Mouse (Mus musculus): ENCODE measurements at regions not wholly inside any gene's neighbourhood (a gene's known extent, or its start where the extent isn't known, plus 50 kb on each side); places are given as distances from the start of the nearest gene placed in this dataset.

DNA sequence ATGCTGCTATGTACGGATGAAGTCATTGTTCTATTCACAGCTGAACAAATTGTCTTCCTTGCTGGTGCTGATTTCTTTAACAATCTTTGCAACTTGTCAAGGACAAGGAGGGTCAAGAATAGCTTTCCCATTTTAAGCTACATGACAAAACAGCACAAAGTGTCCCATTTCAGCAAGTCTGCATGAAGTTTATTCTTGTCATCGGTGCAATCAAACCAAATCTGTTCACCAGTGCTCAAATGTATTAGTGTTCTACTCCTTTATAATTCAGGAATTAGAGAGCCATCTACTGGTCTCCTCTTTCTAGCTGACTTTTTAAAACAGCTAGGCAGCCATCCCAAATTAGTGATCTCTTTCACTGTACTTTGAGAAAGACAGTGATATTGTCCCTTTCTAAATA is 1040.8 kb downstream of the Galc start:
- ATAC-seq (replicated peaks; ENCODE audit: insufficient number of reproducible peaks, low FRiP score, low TSS enrichment, poor library complexity, severe bottlenecking), result no peak

DNA sequence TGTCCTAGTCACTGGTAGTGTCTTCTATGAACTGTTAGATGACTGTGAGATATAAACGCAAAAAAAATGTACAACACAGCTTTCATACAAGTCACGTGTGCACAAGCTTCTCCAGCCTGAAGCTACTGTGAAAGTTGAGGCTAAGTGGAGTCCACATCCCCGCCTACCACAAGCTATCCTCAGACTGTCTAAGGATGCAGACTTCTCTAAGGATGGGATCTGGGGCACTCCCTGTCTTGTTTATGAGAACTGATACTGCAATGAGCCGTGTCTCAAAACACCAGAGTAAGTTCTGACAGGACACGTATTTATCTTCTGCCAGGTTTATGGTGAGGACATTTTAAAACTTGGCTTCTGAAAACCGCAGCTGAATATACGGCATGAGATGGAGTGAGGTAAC is 1041.7 kb downstream of the Galc start:
- no peak for ATAC-seq (replicated peaks; ENCODE audit: insufficient number of reproducible peaks, low FRiP score, low TSS enrichment, poor library complexity, severe bottlenecking)

GRCm38 (mm10) chr12:97203636-97204389 is 1055.4 kb downstream of the Galc start:
- no peak for ATAC-seq (replicated peaks; ENCODE audit: insufficient number of reproducible peaks, low FRiP score, low TSS enrichment, poor library complexity, severe bottlenecking)

DNA sequence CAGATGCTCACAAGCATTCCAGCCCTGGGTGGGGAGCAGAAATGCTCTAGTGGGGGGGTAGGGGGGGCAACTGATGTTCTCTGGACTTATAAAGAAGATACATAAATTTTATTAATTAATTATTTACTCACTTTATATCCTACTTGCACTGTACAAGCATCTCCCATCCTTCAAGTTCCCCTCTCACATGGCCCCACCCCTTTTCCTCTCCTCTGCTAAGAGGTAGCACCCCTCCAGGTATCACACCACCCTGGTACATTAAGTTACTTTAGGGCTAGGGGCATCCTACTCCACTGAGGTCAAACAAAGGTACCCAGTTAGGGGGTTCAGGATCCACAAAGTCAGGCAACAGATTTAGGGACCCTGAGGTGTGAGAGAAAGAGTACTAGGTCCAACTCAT is 1097.4 kb downstream of the Galc start:
- no peak for ATAC-seq (replicated peaks; ENCODE audit: insufficient number of reproducible peaks, low FRiP score, low TSS enrichment, poor library complexity, severe bottlenecking)

- no peak for ATAC-seq (replicated peaks; ENCODE audit: insufficient number of reproducible peaks, low FRiP score, low TSS enrichment, poor library complexity, severe bottlenecking)
These were observed 1097.8 kb downstream of the Galc start for GRCm38 (mm10) chr12:97161429-97161828.

- no peak for ATAC-seq (replicated peaks; ENCODE audit: insufficient number of reproducible peaks, low FRiP score, low TSS enrichment, poor library complexity, severe bottlenecking)
These were observed 1100.9 kb downstream of the Galc start for GRCm38 (mm10) chr12:97158332-97158731.

DNA sequence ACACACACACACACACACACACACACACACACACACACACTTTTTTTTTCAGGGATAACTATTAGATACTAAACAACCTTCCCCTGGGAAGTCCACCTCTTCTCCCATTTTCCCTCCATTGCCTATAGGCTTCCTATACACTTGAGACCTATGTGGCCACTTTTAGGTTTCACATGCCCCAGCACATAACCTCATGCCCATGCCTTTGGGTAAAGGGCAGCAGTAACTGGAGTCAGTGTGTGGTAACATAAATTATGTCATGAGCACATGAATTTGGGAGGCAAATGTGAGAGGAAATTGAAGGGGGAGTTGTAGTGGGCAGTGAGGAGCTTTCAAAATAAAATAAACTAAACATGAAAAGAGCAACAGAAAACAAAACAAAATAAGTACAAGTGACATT is 1101.5 kb downstream of the Galc start:
- no peak for ATAC-seq (replicated peaks; ENCODE audit: insufficient number of reproducible peaks, low FRiP score, low TSS enrichment, poor library complexity, severe bottlenecking)

DNA sequence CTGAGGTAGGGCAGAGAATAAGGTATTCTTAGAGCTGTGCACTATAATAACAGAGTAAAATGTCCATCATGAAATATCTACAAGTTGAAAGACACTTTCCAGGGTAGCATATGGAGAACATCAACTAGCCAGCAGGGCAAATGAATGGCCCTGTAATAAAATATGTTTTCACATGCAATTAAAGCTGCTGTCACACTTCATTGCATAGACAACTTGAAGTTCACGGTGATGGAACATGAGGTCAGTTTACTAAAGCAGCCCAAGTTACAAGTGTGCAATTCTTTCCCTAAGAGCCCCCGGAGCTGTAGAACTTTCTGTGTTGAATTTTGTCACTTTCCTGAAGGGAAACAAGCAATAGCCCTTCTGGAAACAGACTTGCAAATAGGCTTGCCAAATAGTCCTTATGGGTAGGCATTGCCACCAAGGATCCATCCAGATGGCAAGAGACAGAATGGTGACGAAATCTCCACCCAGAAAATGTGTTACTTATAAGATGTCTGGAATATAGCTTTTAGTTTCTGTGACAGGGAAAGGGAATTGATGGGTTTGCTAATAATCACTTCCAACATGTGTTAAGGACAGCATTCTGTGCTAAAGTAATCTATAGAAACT is 1102.7 kb downstream of the Galc start:
- ATAC-seq (replicated peaks; ENCODE audit: insufficient number of reproducible peaks, low FRiP score, low TSS enrichment, poor library complexity, severe bottlenecking), result no peak

DNA sequence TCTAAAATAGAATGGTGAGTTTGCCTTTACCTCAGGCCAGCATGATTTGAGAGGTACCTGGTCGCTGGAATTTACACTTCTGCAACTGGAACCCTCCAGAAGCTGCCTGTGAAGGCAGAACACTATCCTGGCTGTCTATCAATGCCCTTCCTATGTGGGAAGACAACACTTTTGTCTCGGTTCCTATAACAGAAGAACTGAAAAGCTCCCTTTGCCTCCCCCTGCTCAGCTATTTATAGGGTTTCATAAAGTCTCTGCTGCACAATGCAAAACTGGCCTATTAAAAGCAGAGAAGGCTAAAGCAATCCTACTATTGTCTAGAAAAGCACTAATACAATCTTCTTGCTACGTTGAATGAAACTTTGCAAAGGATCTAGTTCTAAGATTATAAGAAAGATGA is 1116.5 kb downstream of the Galc start:
- no peak for ATAC-seq (replicated peaks; ENCODE audit: insufficient number of reproducible peaks, low FRiP score, low TSS enrichment, poor library complexity, severe bottlenecking)

DNA sequence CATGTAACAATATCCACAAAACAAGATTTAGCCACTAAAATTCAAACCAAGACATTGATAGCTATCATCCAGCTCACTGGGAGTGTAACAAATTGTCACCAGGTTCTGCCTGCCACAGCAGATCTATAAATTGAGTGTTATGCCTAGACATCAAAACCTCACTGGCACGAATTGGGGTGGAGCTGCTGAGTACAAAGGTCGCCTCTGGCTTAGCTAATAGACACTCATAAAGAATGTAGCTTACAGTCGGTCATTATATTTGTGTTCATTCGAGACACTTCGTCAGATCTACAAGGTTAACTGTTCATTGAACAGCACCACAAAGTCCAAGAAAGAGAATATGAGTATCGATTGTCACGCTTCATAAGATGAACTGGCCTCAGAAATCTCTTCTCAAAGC is 1121.3 kb downstream of the Galc start:
- ATAC-seq (replicated peaks; ENCODE audit: insufficient number of reproducible peaks, low FRiP score, low TSS enrichment, poor library complexity, severe bottlenecking), result no peak

DNA sequence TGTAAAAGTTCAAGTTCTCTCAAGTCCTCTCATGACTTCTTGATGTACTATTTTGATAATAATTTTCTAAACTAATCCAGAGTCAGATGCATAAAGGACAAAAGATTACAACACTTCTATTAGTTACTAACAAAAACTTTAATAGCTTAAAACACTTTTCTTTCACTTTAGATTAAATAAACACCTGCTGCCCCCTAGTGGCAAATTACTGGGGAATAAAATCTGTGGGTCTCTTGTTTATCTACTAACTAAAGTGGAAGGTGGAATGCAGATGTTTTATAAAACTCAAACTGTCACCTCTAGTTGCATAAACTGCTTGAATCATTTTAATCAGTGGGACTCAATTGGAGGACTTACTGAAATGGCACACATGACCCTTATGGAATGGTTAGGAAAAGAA is 1129.0 kb downstream of the Galc start:
- ATAC-seq (replicated peaks; ENCODE audit: insufficient number of reproducible peaks, low FRiP score, low TSS enrichment, poor library complexity, severe bottlenecking), result no peak

- no peak for ATAC-seq (replicated peaks; ENCODE audit: insufficient number of reproducible peaks, low FRiP score, low TSS enrichment, poor library complexity, severe bottlenecking)
These were observed 1168.6 kb downstream of the Galc start for GRCm38 (mm10) chr12:97090577-97091214.

GRCm38 (mm10) chr12:97061352-97061895 is 1197.8 kb downstream of the Galc start:
- peak; percentile 100 for ATAC-seq (replicated peaks; ENCODE audit: insufficient number of reproducible peaks, low FRiP score, low TSS enrichment, poor library complexity, severe bottlenecking)

- ATAC-seq (replicated peaks; ENCODE audit: insufficient number of reproducible peaks, low FRiP score, low TSS enrichment, poor library complexity, severe bottlenecking), result no peak
These were observed 1211.6 kb downstream of the Galc start for GRCm38 (mm10) chr12:97047674-97048073.
